Mouse (Mus musculus): ENCODE measurements around the gene Cnn3. TPM values are rescaled to one million over a fixed set of nuclear protein-coding genes. Genes with fewer than 3 reads are reported as not detected.

Cnn3 gene
- polyA plus RNA-seq, 1 experiment = 589 TPM

DNA sequence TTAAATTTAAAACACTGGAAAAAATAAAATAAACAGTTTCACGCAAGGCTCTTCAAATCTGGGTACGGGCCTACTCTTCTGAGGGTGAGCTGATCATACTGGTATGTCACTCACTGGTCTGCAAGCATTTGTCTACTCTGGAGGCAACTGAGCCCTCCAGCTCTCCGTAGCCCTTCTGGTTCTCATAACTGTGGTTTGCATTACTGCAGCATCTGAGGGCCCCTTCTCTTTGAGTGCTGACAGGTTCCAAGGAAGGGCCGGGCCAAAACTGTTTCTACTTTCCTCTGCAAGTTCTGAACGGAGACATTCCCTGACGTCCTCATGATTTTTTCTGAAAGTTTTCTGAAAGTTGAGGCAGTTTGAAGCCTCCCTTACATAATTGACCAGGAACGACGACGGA is 18.9 kb upstream of the Cnn3 start:
- Histone ChIP-seq H3ac (ENCODE audit: control insufficient read depth, insufficient read length) (no peak overlapping the region), H3K36me3 (ENCODE audit: control insufficient read depth, insufficient read depth) (no peaks in the 10 kb centered on the region), H3K79me2 (ENCODE audit: control insufficient read depth, insufficient read depth) (no peaks in the 10 kb centered on the region), H3K4me3 (no peak overlapping the region), H3K4me2 (ENCODE audit: low read depth) (peak overlapping the region; percentile 30), H3K27me3 (ENCODE audit: control insufficient read depth, insufficient read depth, insufficient read length) (no peaks in the 10 kb centered on the region)
- TF ChIP-seq USF1 (IDR thresholded peaks at IDR 0.05; ENCODE audit: low read depth) = no peak
- TF ChIP-seq MYOD1 (IDR thresholded peaks at IDR 0.05; ENCODE audit: control insufficient read depth in 1 of 3, insufficient read length in 2 of 3, low read depth in 2 of 3) = peak; percentile 31 to 68 (median 42)
- no peak for TF ChIP-seq REST (IDR thresholded peaks at IDR 0.05; ENCODE audit: insufficient read depth, insufficient read length)
- no peak for TF ChIP-seq CEBPB (IDR thresholded peaks at IDR 0.05; ENCODE audit: insufficient read depth, poor library complexity, severe bottlenecking)
- TF ChIP-seq E2F4 (IDR thresholded peaks at IDR 0.05; ENCODE audit: insufficient read depth) = no peak
- no peak for TF ChIP-seq MAX (IDR thresholded peaks at IDR 0.05; ENCODE audit: low read depth)
- no peak for TF ChIP-seq POLR2A (IDR thresholded peaks at IDR 0.05; ENCODE audit: insufficient read length, low read depth)
- TF ChIP-seq POLR2AphosphoS2 (IDR thresholded peaks at IDR 0.05; ENCODE audit: insufficient read length, low read depth) = no peak
- peak in 2 of 3 experiments; percentile 57 to 71 for TF ChIP-seq MYOG (IDR thresholded peaks at IDR 0.05; ENCODE audit: control insufficient read depth in 1 of 3, insufficient read depth in 1 of 3, insufficient read length in 2 of 3, low read depth in 2 of 3)
- no peak for TF ChIP-seq TCF3 (IDR thresholded peaks at IDR 0.05; ENCODE audit: insufficient read length, low read depth)
- no peak for TF ChIP-seq TCF12 (IDR thresholded peaks at IDR 0.05; ENCODE audit: insufficient read depth, poor library complexity, severe bottlenecking)
- TF ChIP-seq SRF (IDR thresholded peaks at IDR 0.05; ENCODE audit: control insufficient read depth, insufficient read length, low read depth) = no peak

GRCm38 (mm10) chr3:121408386-121408785 is 17.9 kb upstream of the Cnn3 start:
- Histone ChIP-seq H3K79me2 (ENCODE audit: control insufficient read depth, insufficient read depth) (no peaks in the 10 kb centered on the region), H3ac (ENCODE audit: control insufficient read depth, insufficient read length) (no peak overlapping the region), H3K27me3 (ENCODE audit: control insufficient read depth, insufficient read depth, insufficient read length) (no peaks in the 10 kb centered on the region), H3K36me3 (ENCODE audit: control insufficient read depth, insufficient read depth) (no peaks in the 10 kb centered on the region), H3K4me2 (ENCODE audit: low read depth) (no peak overlapping the region), H3K4me3 (no peak overlapping the region)
- TF ChIP-seq TCF3 (IDR thresholded peaks at IDR 0.05; ENCODE audit: insufficient read length, low read depth) = no peak
- TF ChIP-seq TCF12 (IDR thresholded peaks at IDR 0.05; ENCODE audit: insufficient read depth, poor library complexity, severe bottlenecking) = no peak
- TF ChIP-seq REST (IDR thresholded peaks at IDR 0.05; ENCODE audit: insufficient read depth, insufficient read length) = no peak
- no peak for TF ChIP-seq SRF (IDR thresholded peaks at IDR 0.05; ENCODE audit: control insufficient read depth, insufficient read length, low read depth)
- TF ChIP-seq E2F4 (IDR thresholded peaks at IDR 0.05; ENCODE audit: insufficient read depth) = no peak
- TF ChIP-seq POLR2A (IDR thresholded peaks at IDR 0.05; ENCODE audit: insufficient read length, low read depth) = no peak
- TF ChIP-seq MYOG (IDR thresholded peaks at IDR 0.05; ENCODE audit: control insufficient read depth in 1 of 3, insufficient read depth in 1 of 3, insufficient read length in 2 of 3, low read depth in 2 of 3) = no peak
- TF ChIP-seq POLR2AphosphoS2 (IDR thresholded peaks at IDR 0.05; ENCODE audit: insufficient read length, low read depth) = no peak
- TF ChIP-seq MYOD1 (IDR thresholded peaks at IDR 0.05; ENCODE audit: control insufficient read depth in 1 of 3, insufficient read length in 2 of 3, low read depth in 2 of 3) = no peak
- no peak for TF ChIP-seq MAX (IDR thresholded peaks at IDR 0.05; ENCODE audit: low read depth)

DNA sequence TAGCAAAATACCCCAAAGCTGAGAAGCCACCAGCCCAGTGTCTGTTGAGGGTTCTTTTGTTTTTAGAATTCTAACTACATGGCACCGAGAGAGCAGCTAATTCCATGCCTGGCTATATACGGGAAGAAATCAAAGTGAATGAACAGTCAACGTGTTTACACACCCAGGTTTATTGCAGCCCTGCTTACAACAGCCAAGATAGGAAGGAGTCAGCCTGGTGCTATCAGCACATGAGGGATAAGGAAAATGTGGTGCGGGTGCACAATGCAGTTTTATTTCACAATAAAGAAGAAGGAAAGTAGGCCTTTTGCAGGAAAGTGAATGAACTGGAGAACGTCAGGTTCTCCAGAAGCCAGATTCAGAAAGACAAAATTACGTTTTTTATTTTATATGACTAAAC is 14.8 kb upstream of the Cnn3 start:
- no peak for TF ChIP-seq MAX (IDR thresholded peaks at IDR 0.05; ENCODE audit: low read depth)
- TF ChIP-seq POLR2A (IDR thresholded peaks at IDR 0.05; ENCODE audit: insufficient read length, low read depth) = no peak
- TF ChIP-seq REST (IDR thresholded peaks at IDR 0.05; ENCODE audit: insufficient read depth, insufficient read length) = no peak
- TF ChIP-seq POLR2AphosphoS2 (IDR thresholded peaks at IDR 0.05; ENCODE audit: insufficient read length, low read depth) = no peak
- TF ChIP-seq USF1 (IDR thresholded peaks at IDR 0.05; ENCODE audit: low read depth) = no peak
- no peak for TF ChIP-seq E2F4 (IDR thresholded peaks at IDR 0.05; ENCODE audit: insufficient read depth)
- TF ChIP-seq TCF12 (IDR thresholded peaks at IDR 0.05; ENCODE audit: insufficient read depth, poor library complexity, severe bottlenecking) = no peak
- no peak for TF ChIP-seq CEBPB (IDR thresholded peaks at IDR 0.05; ENCODE audit: insufficient read depth, poor library complexity, severe bottlenecking)
- TF ChIP-seq SRF (IDR thresholded peaks at IDR 0.05; ENCODE audit: control insufficient read depth, insufficient read length, low read depth) = no peak
- TF ChIP-seq TCF3 (IDR thresholded peaks at IDR 0.05; ENCODE audit: insufficient read length, low read depth) = no peak
- no peak for TF ChIP-seq MYOD1 (IDR thresholded peaks at IDR 0.05; ENCODE audit: control insufficient read depth in 1 of 3, insufficient read length in 2 of 3, low read depth in 2 of 3)
- TF ChIP-seq MYOG (IDR thresholded peaks at IDR 0.05; ENCODE audit: control insufficient read depth in 1 of 3, insufficient read depth in 1 of 3, insufficient read length in 2 of 3, low read depth in 2 of 3) = no peak
- no peak overlapping the region for H3K4me2 ChIP-seq (ENCODE audit: low read depth)
- no peak overlapping the region for H3K4me3 ChIP-seq
- no peak overlapping the region for H3ac ChIP-seq (ENCODE audit: control insufficient read depth, insufficient read length)
- no peaks in the 10 kb centered on the region for H3K79me2 ChIP-seq (ENCODE audit: control insufficient read depth, insufficient read depth)
- H3K27me3 ChIP-seq (ENCODE audit: control insufficient read depth, insufficient read depth, insufficient read length) = no peaks in the 10 kb centered on the region
- no peaks in the 10 kb centered on the region for H3K36me3 ChIP-seq (ENCODE audit: control insufficient read depth, insufficient read depth)

DNA sequence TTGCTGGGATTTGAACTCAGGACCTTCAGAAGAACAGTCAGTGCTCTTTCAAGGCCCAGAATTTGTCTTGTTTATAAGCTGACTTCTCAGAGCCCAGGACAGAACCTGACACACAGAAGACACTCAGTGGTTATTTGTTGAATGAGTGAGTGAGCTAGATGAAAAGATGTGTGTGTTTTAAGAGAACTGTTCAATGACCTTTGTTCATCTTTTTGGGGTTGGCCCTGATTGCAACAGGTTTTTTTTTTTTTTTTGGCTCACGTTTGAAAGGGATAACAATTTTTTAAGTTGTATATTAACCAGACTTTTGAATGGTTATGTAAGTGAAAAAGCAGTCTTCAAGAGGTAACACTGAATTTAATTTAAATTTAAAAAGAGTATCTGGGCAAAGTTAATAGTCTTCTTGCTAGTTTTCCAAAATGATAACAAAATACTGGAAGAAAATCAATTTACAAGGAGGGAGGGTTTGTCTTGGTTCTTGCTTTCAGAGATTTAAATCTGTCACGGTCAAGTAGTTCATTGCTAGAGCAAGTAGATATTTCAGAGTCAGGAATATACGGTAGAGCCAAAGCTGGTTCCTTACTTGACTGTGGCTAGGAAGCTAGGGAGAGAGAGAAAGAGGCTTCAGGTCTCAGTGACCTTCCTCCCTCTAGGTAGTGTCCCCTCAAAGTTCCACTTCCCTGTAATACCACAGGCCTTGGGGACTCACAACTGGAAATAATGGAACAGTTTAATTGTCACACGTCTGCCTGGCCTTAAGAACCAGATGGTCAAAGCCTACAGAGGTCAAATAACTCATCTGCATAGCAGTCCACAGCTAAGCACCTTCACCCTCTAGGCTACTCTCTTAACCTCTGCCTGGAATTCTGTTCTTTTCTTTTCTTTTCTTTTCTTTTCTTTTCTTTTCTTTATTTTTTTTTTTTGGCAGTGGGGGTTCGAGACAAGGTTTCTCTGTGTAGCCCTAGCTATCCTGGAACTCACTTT is 9.8 kb upstream of the Cnn3 start:
- no peak for TF ChIP-seq CEBPB (IDR thresholded peaks at IDR 0.05; ENCODE audit: insufficient read depth, poor library complexity, severe bottlenecking)
- TF ChIP-seq MYOD1 (IDR thresholded peaks at IDR 0.05; ENCODE audit: control insufficient read depth in 1 of 3, insufficient read length in 2 of 3, low read depth in 2 of 3) = no peak
- H3K79me2 ChIP-seq (ENCODE audit: control insufficient read depth, insufficient read depth) = no peaks in the 10 kb centered on the region
- no peak overlapping the region for H3K4me2 ChIP-seq (ENCODE audit: low read depth)
- no peaks in the 10 kb centered on the region for H3K27me3 ChIP-seq (ENCODE audit: control insufficient read depth, insufficient read depth, insufficient read length)
- H3ac ChIP-seq (ENCODE audit: control insufficient read depth, insufficient read length) = no peak overlapping the region
- H3K4me3 ChIP-seq = no peak overlapping the region
- no peaks in the 10 kb centered on the region for H3K36me3 ChIP-seq (ENCODE audit: control insufficient read depth, insufficient read depth)

Measured in myocyte (in vitro differentiated cells).